Mouse (Mus musculus) lung, adult 2 months (tissue): ENCODE results near the gene Gm20390.

ENCODE experiments used
- CTCF ChIP-seq: fragments of 200-500 bp; IDR thresholded peaks from 2 replicates; pipeline ENCODE4 v1.5.1; 2011; ENCODE audit warnings: mild to moderate bottlenecking, low read length, control low read depth; ENCODE audit not compliant: insufficient read depth
- POLR2A ChIP-seq: fragments of 200-500 bp; IDR thresholded peaks from 2 replicates; pipeline ENCODE4 v1.6.1; 2011; ENCODE audit warnings: low read depth, mild to moderate bottlenecking, control low read depth, low read length, borderline replicate concordance; ENCODE audit errors: extremely low read depth

GRCm38 (mm10) chr11:93996306-93997140 is 28.4 kb upstream of the Gm20390 start:
- TF ChIP-seq CTCF (no peak), POLR2A (0 out of 2 replicates have a peak, but pooled peaks have one; percentile 2)
